Mouse (Mus musculus): ENCODE results near the gene Dpp10. TPM values are rescaled to one million over a fixed set of nuclear protein-coding genes. Genes with fewer than 3 reads are reported as not detected.

The Dpp10 gene
- total RNA-seq, 2 experiments from 2014 or later, result not detected

- no peak for DNase-seq
These were observed 125.8 kb downstream of the Dpp10 start for GRCm38 (mm10) chr1:123919606-123920005.

GRCm38 (mm10) chr1:123902628-123903027, 142.7 kb downstream of the Dpp10 start:
- DNase-seq, result no peak

GRCm38 (mm10) chr1:123901218-123901617, 144.1 kb downstream of the Dpp10 start:
- no peak for DNase-seq

- no peak for DNase-seq
These were observed 158.1 kb downstream of the Dpp10 start for GRCm38 (mm10) chr1:123887243-123887642.

GRCm38 (mm10) chr1:123846881-123847280, 198.5 kb downstream of the Dpp10 start:
- no peak for DNase-seq

GRCm38 (mm10) chr1:123801206-123801605, 244.2 kb downstream of the Dpp10 start:
- DNase-seq, result no peak

- no peak for DNase-seq
These were observed 279.8 kb downstream of the Dpp10 start for GRCm38 (mm10) chr1:123765511-123765910.

GRCm38 (mm10) chr1:123762272-123762671, 283.1 kb downstream of the Dpp10 start:
- DNase-seq, result no peak

- no peak for DNase-seq
These were observed 289.3 kb downstream of the Dpp10 start for GRCm38 (mm10) chr1:123756055-123756454.

- no peak for DNase-seq
These were observed 338.1 kb downstream of the Dpp10 start for GRCm38 (mm10) chr1:123707292-123707691.

- DNase-seq, result no peak
These were observed 386.9 kb downstream of the Dpp10 start for GRCm38 (mm10) chr1:123658409-123658808.

GRCm38 (mm10) chr1:123656607-123657006, 388.8 kb downstream of the Dpp10 start:
- no peak for DNase-seq

GRCm38 (mm10) chr1:123637897-123638296, 407.5 kb downstream of the Dpp10 start:
- DNase-seq, result no peak

- DNase-seq, result no peak
These were observed 417.1 kb downstream of the Dpp10 start for GRCm38 (mm10) chr1:123628268-123628667.

GRCm38 (mm10) chr1:123584857-123585256, 460.5 kb downstream of the Dpp10 start:
- no peak for DNase-seq

GRCm38 (mm10) chr1:123580112-123580511, 465.2 kb downstream of the Dpp10 start:
- no peak for DNase-seq

GRCm38 (mm10) chr1:123573713-123574112, 471.6 kb downstream of the Dpp10 start:
- DNase-seq, result no peak

- DNase-seq, result no peak
These were observed 502.9 kb downstream of the Dpp10 start for GRCm38 (mm10) chr1:123542496-123542895.

GRCm38 (mm10) chr1:123467729-123468128, 577.6 kb downstream of the Dpp10 start:
- DNase-seq, result no peak

- no peak for DNase-seq
These were observed 631.2 kb downstream of the Dpp10 start for GRCm38 (mm10) chr1:123414163-123414562.

GRCm38 (mm10) chr1:123351300-123351699, 694.1 kb downstream of the Dpp10 start:
- DNase-seq, result no peak

GRCm38 (mm10) chr1:123337877-123338276, 707.5 kb downstream of the Dpp10 start:
- DNase-seq, result no peak

GRCm38 (mm10) chr1:123316886-123317285, 728.5 kb downstream of the Dpp10 start:
- no peak for DNase-seq

All from gastrocnemius, postnatal 25 days (tissue).